Mouse (Mus musculus) MEL (cell line): ENCODE data around the gene Hist1h3h. TPM values are rescaled to one million over a fixed set of nuclear protein-coding genes. Genes with fewer than 3 reads are reported as not detected.
A peak's percentile ranks its signal among the peaks of the same experiment; 100 is the strongest.

Experiments used
- DNase-seq: peaks from one replicate; pipeline ENCODE4 v3.0.0; 2011; ENCODE audit warnings: low read depth, low spot score
- H3K27ac ChIP-seq: 2 replicates; pipeline ENCODE4 v1.5.1; 2012; ENCODE audit warnings: low read depth, mild to moderate bottlenecking, control low read depth, low read length, moderate library complexity; ENCODE audit not compliant: control insufficient read depth
- H3K27me3 ChIP-seq, 2 experiments: fragments of 150-350 bp in 1 of 2; sonication (generic) in 1 of 2; 2 replicates each; pipeline ENCODE4 v1.6.1; 2012; ENCODE audit warnings: low read length in 2 of 2, mild to moderate bottlenecking in 2 of 2, improper control_type of control experiment in 1 of 2, moderate library complexity in 1 of 2; ENCODE audit not compliant: insufficient read depth in 2 of 2, control insufficient read depth in 1 of 2
- H3K36me3 ChIP-seq, 2 experiments: 2 replicates each; pipeline ENCODE4 v1.6.1; 2012 to 2014; ENCODE audit warnings: low read length in 2 of 2, improper control_type of control experiment in 1 of 2, inconsistent platforms in 1 of 2, mild to moderate bottlenecking in 1 of 2; ENCODE audit not compliant: insufficient read depth in 2 of 2, control insufficient read depth in 1 of 2
- H3K4me1 ChIP-seq, 2 experiments: fragments of 150-350 bp in 1 of 2; sonication (generic) in 1 of 2; 2 replicates each; pipeline ENCODE4 v1.6.1; 2012; ENCODE audit warnings: low read length in 2 of 2, improper control_type of control experiment in 1 of 2, mild to moderate bottlenecking in 1 of 2; ENCODE audit not compliant: insufficient read depth in 2 of 2, control insufficient read depth in 1 of 2
- H3K4me3 ChIP-seq, 2 experiments: fragments of 150-350 bp in 1 of 2; sonication (generic) in 1 of 2; 2 replicates each; pipeline ENCODE4 v1.5.1; 2012; ENCODE audit warnings: low read depth in 2 of 2, low read length in 2 of 2, mild to moderate bottlenecking in 2 of 2, moderate library complexity in 2 of 2, control low read depth in 1 of 2, improper control_type of control experiment in 1 of 2; ENCODE audit not compliant: control insufficient read depth in 1 of 2, insufficient read depth in 1 of 2
- H3K79me2 ChIP-seq: 2 replicates; pipeline ENCODE4 v1.6.1; 2012; ENCODE audit warnings: mild to moderate bottlenecking, low read length, moderate library complexity; ENCODE audit not compliant: control insufficient read depth, poor library complexity, insufficient read depth
- H3K9ac ChIP-seq: 2 replicates; pipeline ENCODE4 v1.6.1; 2012; ENCODE audit warnings: low read depth, mild to moderate bottlenecking, control low read depth, low read length, moderate library complexity; ENCODE audit not compliant: control insufficient read depth, poor library complexity, severe bottlenecking
- H3K9me3 ChIP-seq: fragments of 150-350 bp; sonication (generic); replicated peaks from 2 replicates; pipeline ENCODE4 v1.6.1; 2012; ENCODE audit warnings: mild to moderate bottlenecking, low read length, improper control_type of control experiment, moderate library complexity; ENCODE audit not compliant: insufficient read depth
- BHLHE40 ChIP-seq: IDR thresholded peaks from 2 replicates; pipeline ENCODE4 v1.6.1; 2012; ENCODE audit warnings: low read depth, mild to moderate bottlenecking, inconsistent platforms, low read length, improper control_type of control experiment, borderline replicate concordance
- CHD1 ChIP-seq: IDR thresholded peaks from 2 replicates; pipeline ENCODE4 v1.6.1; 2012; ENCODE audit warnings: low read depth, mild to moderate bottlenecking, inconsistent platforms, low read length, improper control_type of control experiment
- E2F4 ChIP-seq: IDR thresholded peaks from 2 replicates; pipeline ENCODE4 v1.6.1; 2011; ENCODE audit warnings: low read depth, low read length, improper control_type of control experiment, borderline replicate concordance
- ELF1 ChIP-seq: IDR thresholded peaks from 2 replicates; pipeline ENCODE4 v1.6.1; 2014; ENCODE audit warnings: low read depth, mild to moderate bottlenecking, inconsistent platforms, low read length, improper control_type of control experiment, moderate library complexity
- EP300 ChIP-seq, 2 experiments: IDR thresholded peaks; 2 replicates each; pipeline ENCODE4 v1.6.1; 2011; ENCODE audit warnings: improper control_type of control experiment in 2 of 2, low read length in 2 of 2, low read depth in 1 of 2, mild to moderate bottlenecking in 1 of 2
- ETS1 ChIP-seq: IDR thresholded peaks from 2 replicates; pipeline ENCODE4 v1.6.1; 2012; ENCODE audit warnings: low read depth, mild to moderate bottlenecking, inconsistent platforms, low read length, improper control_type of control experiment, moderate library complexity
- HCFC1 ChIP-seq: IDR thresholded peaks from 2 replicates; pipeline ENCODE4 v1.6.1; 2012; ENCODE audit warnings: low read depth, mild to moderate bottlenecking, inconsistent platforms, low read length, improper control_type of control experiment, moderate library complexity
- MAFK ChIP-seq: IDR thresholded peaks from 2 replicates; pipeline ENCODE4 v1.6.1; 2011; ENCODE audit warnings: low read depth, mild to moderate bottlenecking, low read length, improper control_type of control experiment, borderline replicate concordance
- MYB ChIP-seq: IDR thresholded peaks from 2 replicates; pipeline ENCODE4 v1.6.1; 2011; ENCODE audit warnings: mild to moderate bottlenecking, low read depth, low read length, improper control_type of control experiment
- MYC ChIP-seq: IDR thresholded peaks from 2 replicates; pipeline ENCODE4 v1.6.1; 2011; ENCODE audit warnings: low read depth, mild to moderate bottlenecking, low read length, improper control_type of control experiment, moderate library complexity
- NRF1 ChIP-seq: IDR thresholded peaks from 2 replicates; pipeline ENCODE4 v1.6.1; 2014; ENCODE audit warnings: low read depth, mild to moderate bottlenecking, inconsistent platforms, low read length, improper control_type of control experiment, moderate library complexity; ENCODE audit not compliant: poor library complexity, insufficient read depth, severe bottlenecking
- POLR2AphosphoS2 ChIP-seq: IDR thresholded peaks from 2 replicates; pipeline ENCODE4 v1.6.1; 2011; ENCODE audit warnings: low read length, improper control_type of control experiment
- SMC3 ChIP-seq: IDR thresholded peaks from 2 replicates; pipeline ENCODE4 v1.6.1; 2011; ENCODE audit warnings: low read depth, low read length, improper control_type of control experiment
- TAL1 ChIP-seq: IDR thresholded peaks from 2 replicates; pipeline ENCODE4 v1.6.1; 2012; ENCODE audit warnings: mild to moderate bottlenecking, inconsistent platforms, low read length, moderate library complexity, mixed read lengths
- TBP ChIP-seq: IDR thresholded peaks from 2 replicates; pipeline ENCODE4 v1.8.0; 2011; ENCODE audit warnings: low read depth, low read length, improper control_type of control experiment
- TCF12 ChIP-seq: IDR thresholded peaks from 2 replicates; pipeline ENCODE4 v1.6.1; 2014; ENCODE audit warnings: low read depth, mild to moderate bottlenecking, inconsistent platforms, low read length, improper control_type of control experiment, moderate library complexity
- UBTF ChIP-seq: IDR thresholded peaks from 2 replicates; pipeline ENCODE4 v1.6.1; 2012; ENCODE audit warnings: low read depth, mild to moderate bottlenecking, inconsistent platforms, low read length, improper control_type of control experiment, moderate library complexity, borderline replicate concordance; ENCODE audit not compliant: insufficient read depth
- USF1 ChIP-seq: IDR thresholded peaks from 2 replicates; pipeline ENCODE4 v1.6.1; 2014; ENCODE audit warnings: low read depth, mild to moderate bottlenecking, inconsistent platforms, low read length, improper control_type of control experiment, moderate library complexity
- USF2 ChIP-seq, 2 experiments: IDR thresholded peaks; 2 replicates each; pipeline ENCODE4 v1.6.1; 2011 to 2012; ENCODE audit warnings: improper control_type of control experiment in 2 of 2, low read length in 2 of 2, borderline replicate concordance in 1 of 2, inconsistent platforms in 1 of 2, low read depth in 1 of 2, mild to moderate bottlenecking in 1 of 2; ENCODE audit not compliant: insufficient read depth in 1 of 2
- ZC3H11A ChIP-seq: IDR thresholded peaks from 2 replicates; pipeline ENCODE4 v1.6.1; 2012; ENCODE audit warnings: low read depth, mild to moderate bottlenecking, inconsistent platforms, low read length, improper control_type of control experiment
- polyA plus RNA-seq, 2 experiments: library from polyadenylated mRNA; stranded (reverse) in 1 of 2; unstranded in 1 of 2; fragments of >175 nt in 1 of 2; fragments of >200 nt in 1 of 2; gene quantifications; 2 replicates each; pipeline versions ENCODE4 v1.2.1 to v1.2.4; 2012; ENCODE audit warnings: low replicate concordance in 2 of 2, low read depth in 1 of 2; ENCODE audit not compliant: insufficient read length in 2 of 2, insufficient read depth in 1 of 2, missing spikeins in 1 of 2
- total RNA-seq: library from RNA; depleted of rRNA; stranded (reverse); fragments of 300-350 nt; gene quantifications from 2 replicates; pipeline ENCODE4 v1.2.3, GENCODE M21; 2012

Gene Hist1h3h
- total and polyA plus RNA-seq, 3 experiments = 18.4 to 3,336 TPM; not detected in 1

GRCm38 (mm10) chr13:21751417-21751816 lies 34.0 kb downstream of the Hist1h3h start:
- TF ChIP-seq MYB (no peak), TBP (peak; percentile 63; the same call in 1 of the 2 replicates)
- no peaks in the 10 kb centered on the region for H3K9me3 ChIP-seq
- peak overlapping the region in 1 of 2 experiments; percentile 6; a peak in 1 of 4 replicates for H3K4me3 ChIP-seq
- peak; percentile 80 for DNase-seq
- peak overlapping the region; percentile 80 for H3K9ac ChIP-seq
- H3K79me2 ChIP-seq = no peaks in the 10 kb centered on the region; the same call in 1 of the 2 replicates
- H3K27ac ChIP-seq = peak overlapping the region; percentile 94
- H3K4me1 ChIP-seq = peaks cover 0 to 14% of the 10 kb centered on the region in 2 experiments; a peak in 2 of 4 replicates
- no peaks in the 10 kb centered on the region for H3K27me3 ChIP-seq
- H3K36me3 ChIP-seq = peaks cover 0 to 32% of the 10 kb centered on the region in 2 experiments; a peak in 2 of 4 replicates

DNA sequence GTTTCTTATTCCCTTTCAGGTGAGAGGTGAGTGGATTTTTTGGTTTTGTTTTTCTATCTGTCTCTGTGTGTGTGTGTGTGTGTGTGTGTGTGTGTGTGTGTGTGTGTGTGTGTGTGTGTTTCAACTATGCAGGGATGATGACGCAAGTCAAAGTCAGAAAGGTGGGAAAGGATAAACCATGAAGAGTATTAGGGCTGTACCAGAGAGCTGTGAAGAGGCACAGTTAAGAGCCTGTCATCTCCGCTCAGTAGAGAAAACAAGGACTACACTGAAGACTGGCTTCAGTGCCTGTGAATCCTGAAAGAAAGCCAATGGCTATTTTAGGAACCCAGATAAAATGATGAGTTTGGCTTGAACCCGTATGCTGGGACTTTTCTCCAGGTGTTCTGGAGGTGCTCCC lies 34.4 kb downstream of the Hist1h3h start:
- TF ChIP-seq E2F4 = no peak
- TF ChIP-seq BHLHE40 = no peak
- TF ChIP-seq EP300 (IDR thresholded peaks at IDR 0.05; ENCODE audit: low read depth in 1 of 2, low read length in 2 of 2) = no peak
- TF ChIP-seq POLR2AphosphoS2 = no peak
- TF ChIP-seq USF2 (IDR thresholded peaks at IDR 0.05; ENCODE audit: borderline replicate concordance in 1 of 2, insufficient read depth in 1 of 2, low read depth in 1 of 2, low read length in 2 of 2) = no peak
- TF ChIP-seq ZC3H11A = no peak
- TF ChIP-seq ETS1 = no peak
- TF ChIP-seq MAFK = no peak
- no peak for TF ChIP-seq UBTF
- TF ChIP-seq SMC3 = no peak
- no peak for TF ChIP-seq HCFC1
- TF ChIP-seq TCF12 = no peak
- no peak for TF ChIP-seq MYC
- no peak for TF ChIP-seq TAL1
- no peak for TF ChIP-seq ELF1
- TF ChIP-seq CHD1 = no peak
- no peak for TF ChIP-seq NRF1
- no peak for TF ChIP-seq MYB
- TF ChIP-seq USF1 = no peak
- peak; percentile 81 for DNase-seq
- peak overlapping the region; percentile 6 to 39 for H3K4me3 ChIP-seq
- no peaks in the 10 kb centered on the region; the same call in 1 of the 2 replicates for H3K79me2 ChIP-seq
- H3K27ac ChIP-seq = peak overlapping the region; percentile 94
- H3K9me3 ChIP-seq = no peaks in the 10 kb centered on the region
- peaks cover 0 to 31% of the 10 kb centered on the region in 2 experiments; a peak in 2 of 4 replicates for H3K36me3 ChIP-seq
- peaks cover 0 to 12% of the 10 kb centered on the region in 2 experiments; a peak in 2 of 4 replicates for H3K4me1 ChIP-seq
- H3K27me3 ChIP-seq = no peaks in the 10 kb centered on the region
- peak overlapping the region; percentile 80 for H3K9ac ChIP-seq
